Comparison of ENCODE assay signal across 12 mouse cellular contexts in genomic region chr14:30247606-30248005, GRCm38 (mm10).
"Had no signal": no experiment of that assay in that cellular context is flagged by ENCODE, and none has a peak within 500 bp of the region (broad histone marks: within the 10 kb centered on the region; RNA-seq: fewer than 3 reads in every experiment).

No protein-coding gene starts in this region.

- DNase-seq: gastrocnemius, postnatal 14 days; gastrocnemius, postnatal 36 days; heart, adult 2 months; heart, postnatal 4 days; kidney, adult 11 months; kidney, adult 2 months; kidney, adult 9 months; kidney, postnatal 14 days; kidney, postnatal 36 days; layer of hippocampus, adult 9-11 months; layer of hippocampus, postnatal 36 days; left cerebral cortex, postnatal 4 days had no signal
